Mouse (Mus musculus) cerebellum, postnatal 25 days (tissue): ENCODE measurements around the gene Gm2115.

Source experiments
- DNase-seq, 2 experiments: peaks; one replicate each; pipeline ENCODE4 v3.0.0; 2021; ENCODE audit warnings: mixed read lengths in 2 of 2

Gm2115 gene

GRCm38 (mm10) chr7:84587101-84587783 lies 58.5 kb downstream of the Gm2115 start:
- DNase-seq: no peak

- no peak for DNase-seq
These were observed 61.9 kb downstream of the Gm2115 start for GRCm38 (mm10) chr7:84590622-84591021.

- no peak for DNase-seq
These were observed 62.6 kb downstream of the Gm2115 start for GRCm38 (mm10) chr7:84591347-84591746.

- DNase-seq: peak; percentile 46
These were observed 65.5 kb downstream of the Gm2115 start for GRCm38 (mm10) chr7:84594087-84594916.

- no peak for DNase-seq
These were observed 66.2 kb downstream of the Gm2115 start for GRCm38 (mm10) chr7:84594917-84595303.

GRCm38 (mm10) chr7:84596002-84596401 lies 67.2 kb downstream of the Gm2115 start:
- DNase-seq: no peak

GRCm38 (mm10) chr7:84596633-84597032 lies 67.9 kb downstream of the Gm2115 start:
- DNase-seq: no peak

- DNase-seq: no peak
These were observed 71.9 kb downstream of the Gm2115 start for GRCm38 (mm10) chr7:84600631-84601030.

- no peak for DNase-seq
These were observed 72.6 kb downstream of the Gm2115 start for GRCm38 (mm10) chr7:84601331-84601730.

GRCm38 (mm10) chr7:84604501-84604900 lies 75.7 kb downstream of the Gm2115 start:
- DNase-seq: no peak

GRCm38 (mm10) chr7:84605033-84605687 lies 76.4 kb downstream of the Gm2115 start:
- no peak for DNase-seq

- DNase-seq: peak; percentile 80 to 86
These were observed 77.0 kb downstream of the Gm2115 start for GRCm38 (mm10) chr7:84605704-84606292.

GRCm38 (mm10) chr7:84606293-84606749 lies 77.6 kb downstream of the Gm2115 start, which contains the start of gene Fah:
Gene Fah, minus strand, starts transcription at chr7:84606722.
- peak; percentile 45 to 61 for DNase-seq

GRCm38 (mm10) chr7:84611609-84612008 lies 82.9 kb downstream of the Gm2115 start:
- no peak for DNase-seq

- DNase-seq: no peak
These were observed 83.7 kb downstream of the Gm2115 start for GRCm38 (mm10) chr7:84612445-84612844.

- peak; percentile 48 to 65 for DNase-seq
These were observed 90.2 kb downstream of the Gm2115 start for GRCm38 (mm10) chr7:84618951-84619350.

- no peak for DNase-seq
These were observed 92.2 kb downstream of the Gm2115 start for GRCm38 (mm10) chr7:84620956-84621355.

GRCm38 (mm10) chr7:84623718-84624117 lies 95.0 kb downstream of the Gm2115 start:
- no peak for DNase-seq

- DNase-seq: no peak
These were observed 103.1 kb downstream of the Gm2115 start for GRCm38 (mm10) chr7:84631878-84632277.
